Mouse (Mus musculus) duodenum, adult 2 months (tissue): ENCODE measurements around the gene Rab24. TPM values are rescaled to one million over a fixed set of nuclear protein-coding genes. Genes with fewer than 3 reads are reported as not detected.

Source experiments
- polyA plus RNA-seq: library from polyadenylated mRNA; depleted of rRNA; stranded (reverse); fragments of >200 nt; gene quantifications from 2 replicates; pipeline ENCODE4 v1.2.3, GENCODE M21; 2012; ENCODE audit warnings: low replicate concordance; rRNA removed

Gene Rab24
- 50.4 and 109 TPM in 2 replicates for polyA plus RNA-seq

GRCm38 (mm10) chr13:55321434-55322129 is at the start of gene Rab24:
Rab24 (minus strand) TSS chr13:55321946.

DNA sequence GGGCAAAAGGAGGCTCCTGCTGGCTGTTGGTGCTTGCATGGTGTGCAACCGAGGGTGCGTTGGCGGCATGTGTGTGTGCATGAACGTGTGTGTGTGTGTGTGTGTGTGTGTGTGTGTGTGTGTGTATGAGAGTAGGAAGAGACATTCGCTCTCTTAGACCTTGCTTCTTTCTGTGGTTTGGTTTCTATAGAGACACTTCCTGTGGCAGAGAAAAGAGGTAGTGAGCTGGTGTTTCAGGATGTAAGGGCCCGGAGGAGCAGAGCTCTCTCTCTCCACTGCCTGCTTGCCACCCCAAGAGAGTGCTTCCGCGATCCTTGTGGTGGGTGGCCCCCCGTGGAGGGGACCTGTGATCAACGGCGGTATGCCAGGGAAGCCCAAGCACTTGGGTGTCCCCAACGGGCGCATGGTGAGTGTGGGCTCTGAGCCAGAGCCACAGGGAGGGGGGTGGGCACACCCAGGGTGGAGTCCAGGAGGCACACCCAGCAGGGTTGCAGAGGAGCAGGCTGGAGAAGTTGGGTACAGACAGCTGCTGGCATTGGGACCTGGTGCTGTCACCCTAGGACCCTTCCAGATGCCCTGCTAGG is 47.9 kb upstream of the Rab24 start, which contains the start of gene Rgs14:
TSS of gene Rgs14 (plus strand) at position 202 of the 584 bp plus-strand sequence.

GRCm38 (mm10) chr13:55362453-55363060 is 40.8 kb upstream of the Rab24 start, which contains the start of gene Lman2:
Lman2 (minus strand) TSS chr13:55362783.

DNA sequence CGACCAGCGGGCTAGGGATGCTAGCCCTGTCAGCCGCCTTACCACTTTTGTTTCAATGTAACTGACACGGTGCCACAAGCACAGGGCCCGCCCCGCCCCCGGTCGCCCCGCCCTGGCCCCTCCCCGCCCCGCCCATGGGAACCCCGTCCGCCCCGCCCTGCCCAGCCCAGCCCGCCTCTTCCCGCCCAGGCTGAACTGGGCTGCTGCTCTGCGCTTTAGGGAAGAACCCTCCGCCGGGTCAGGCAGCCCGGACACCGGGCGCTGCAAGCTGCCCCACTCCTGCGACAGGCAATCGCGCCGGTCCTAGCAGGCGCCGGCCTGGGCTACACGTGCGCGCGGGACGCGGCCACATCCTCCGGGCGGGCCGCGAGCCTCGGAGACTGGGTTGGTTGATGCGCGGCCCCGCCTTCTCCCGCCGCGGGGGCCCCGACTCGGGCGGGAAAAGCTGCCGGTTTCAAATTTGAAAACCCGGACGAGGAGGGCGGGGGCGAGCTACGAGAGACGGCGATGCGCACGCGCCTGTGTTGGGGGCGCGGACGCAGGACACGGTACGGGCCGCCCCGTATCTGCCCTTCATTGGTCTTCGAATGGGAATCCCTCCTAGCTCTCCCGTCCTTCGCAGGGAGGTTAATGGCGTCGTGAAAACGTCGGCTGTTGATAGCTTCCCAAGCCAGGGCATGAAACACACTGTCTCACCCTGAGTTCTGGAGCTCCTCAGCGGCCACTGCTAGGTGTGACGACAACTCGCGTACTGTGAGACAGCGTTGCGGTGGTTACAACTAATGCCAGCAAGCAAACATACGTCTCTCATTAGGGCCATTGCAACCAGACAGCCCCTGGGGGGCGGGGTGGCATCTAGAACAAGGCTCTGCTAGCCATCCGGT is 8.2 kb upstream of the Rab24 start, which contains the start of gene Mxd3:
TSS of gene Mxd3 (minus strand) at position 141 of the 884 bp plus-strand sequence.

DNA sequence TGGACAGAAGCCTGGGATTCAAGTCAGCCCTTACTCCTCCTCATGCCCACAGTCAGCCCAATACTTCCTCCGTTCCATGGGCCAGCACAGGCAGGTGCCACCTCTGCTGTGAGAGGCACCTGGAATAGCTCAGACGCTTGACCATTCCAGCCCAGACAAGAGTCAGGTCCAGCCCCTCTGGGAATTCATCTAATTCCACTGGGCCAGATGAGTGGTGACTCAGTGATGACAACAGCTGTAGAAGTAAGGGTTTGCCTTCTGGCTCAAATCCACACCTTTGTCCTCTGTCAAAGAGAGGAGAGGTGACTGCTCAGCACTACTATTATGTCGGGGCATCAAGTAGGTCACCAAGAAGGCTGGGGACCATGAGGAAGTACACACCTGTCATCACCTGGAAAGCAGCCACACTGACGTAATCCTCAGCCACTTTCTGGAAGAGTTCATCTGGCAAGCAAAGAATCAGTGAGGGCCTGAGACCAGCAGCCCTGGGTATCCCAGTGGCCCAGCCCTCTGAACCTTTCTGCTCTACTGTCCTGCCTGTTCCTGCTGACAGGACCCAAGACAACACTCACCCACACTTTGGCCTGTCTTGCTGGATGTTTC is 1.7 kb downstream of the Rab24 start, which contains the start of gene Prelid1:
TSS of gene Prelid1 (plus strand) at position 570 of the 603 bp plus-strand sequence.

Other genes starting within 250 kb of the Rab24 start
- gene Uimc1, start 221.6 kb downstream of the Rab24 start, polyA plus RNA-seq, result 0.66 and 0.83 TPM in 2 replicates
- 4.3 and 4.4 TPM in 2 replicates for gene Zfp346, start 216.6 kb downstream of the Rab24 start, polyA plus RNA-seq
- gene Gm17617, start 188.4 kb downstream of the Rab24 start, polyA plus RNA-seq, result not detected in 2 replicates
- 2.2 and 5.2 TPM in 2 replicates for gene Fgfr4, start 169.3 kb downstream of the Rab24 start, polyA plus RNA-seq
- gene Nsd1, start 112.2 kb downstream of the Rab24 start, polyA plus RNA-seq, result 7.6 and 9.0 TPM in 2 replicates
- gene Prelid1, start 1.4 kb downstream of the Rab24 start, polyA plus RNA-seq, result 816 and 1,080 TPM in 2 replicates
- 6.6 and 8.8 TPM in 2 replicates for gene Mxd3, start 7.9 kb upstream of the Rab24 start, polyA plus RNA-seq
- 79.1 and 91.4 TPM in 2 replicates for gene Lman2, start 40.8 kb upstream of the Rab24 start, polyA plus RNA-seq
- 5.0 and 14.5 TPM in 2 replicates for gene Rgs14, start 47.8 kb upstream of the Rab24 start, polyA plus RNA-seq
- gene Slc34a1, start 76.2 kb upstream of the Rab24 start, polyA plus RNA-seq, result 0.12 and 0.28 TPM in 2 replicates
- gene Pfn3, start 93.3 kb upstream of the Rab24 start, polyA plus RNA-seq, result not detected in 2 replicates
- gene F12, start 104.8 kb upstream of the Rab24 start, polyA plus RNA-seq, result 0.13 and 0.63 TPM in 2 replicates
- gene Grk6, start 123.1 kb upstream of the Rab24 start, polyA plus RNA-seq, result 25.7 and 27.4 TPM in 2 replicates
- gene Prr7, start 142.3 kb upstream of the Rab24 start, polyA plus RNA-seq, result 5.1 and 13.9 TPM in 2 replicates
- 10.7 and 14.9 TPM in 2 replicates for gene Dbn1, start 166.2 kb upstream of the Rab24 start, polyA plus RNA-seq
- gene Pdlim7, start 191.7 kb upstream of the Rab24 start, polyA plus RNA-seq, result 54.3 and 103 TPM in 2 replicates
- 11.7 and 26.9 TPM in 2 replicates for gene Dok3, start 207.3 kb upstream of the Rab24 start, polyA plus RNA-seq
- gene Ddx41, start 214.7 kb upstream of the Rab24 start, polyA plus RNA-seq, result 36.9 and 37.2 TPM in 2 replicates
- gene Fam193b, start 249.2 kb upstream of the Rab24 start, polyA plus RNA-seq, result 71.0 and 75.1 TPM in 2 replicates